Mouse (Mus musculus): ENCODE data around the gene Elof1.
"Not testable (repeated sequence)": the region's sequence is repeated elsewhere in the genome, so short reads cannot be mapped to it uniquely, and the experiment has no call there.

DNA sequence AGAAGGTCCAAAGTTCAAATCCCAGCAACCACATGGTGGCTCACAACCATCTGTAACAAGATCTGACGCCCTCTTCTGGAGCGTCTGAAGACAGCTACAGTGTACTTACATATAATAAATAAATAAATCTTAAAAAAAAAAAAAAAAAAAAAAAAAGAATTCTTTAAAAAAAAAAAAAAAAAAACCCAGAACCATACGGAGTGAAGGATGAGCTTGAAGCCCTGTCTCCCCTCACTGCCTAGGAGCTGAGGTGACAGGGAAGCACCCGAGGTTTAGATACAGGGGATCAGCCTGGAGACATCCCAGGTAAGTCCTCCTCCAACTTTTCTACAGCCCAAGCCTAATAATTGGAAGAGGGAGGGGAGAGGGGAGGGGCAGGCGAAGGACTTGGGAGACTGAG, 41.2 kb downstream of the Elof1 start:
- not testable (repeated sequence) for TF ChIP-seq CTCF (IDR thresholded peaks at IDR 0.05; ENCODE audit: borderline replicate concordance, extremely low read depth, insufficient read depth, insufficient read length); POLR2A (IDR thresholded peaks at IDR 0.05; ENCODE audit: borderline replicate concordance, extremely low read depth, insufficient read depth, insufficient read length, poor library complexity, severe bottlenecking)

All from brain, embryonic 14.5 days (tissue).